Mouse (Mus musculus) gastrocnemius, adult 2 months (tissue): Measurements from ENCODE around the gene Kank4. TPM values are rescaled to one million over a fixed set of nuclear protein-coding genes. Genes with fewer than 3 reads are reported as not detected.

Experiments used
- DNase-seq: peaks from one replicate; pipeline ENCODE4 v3.0.0; 2022
- H3K27ac ChIP-seq: fragments of 200-600 bp; 2 replicates; pipeline ENCODE4 v1.8.1; 2022; ENCODE audit warnings: mild to moderate bottlenecking
- H3K4me3 ChIP-seq: fragments of 200-600 bp; 2 replicates; pipeline ENCODE4 v1.8.1; 2022; ENCODE audit warnings: mild to moderate bottlenecking, moderate library complexity
- CTCF ChIP-seq: fragments of 200-600 bp; IDR thresholded peaks from 2 replicates; pipeline ENCODE4 v1.8.1; 2022; ENCODE audit warnings: antibody characterized with exemption, mild to moderate bottlenecking, moderate library complexity
- intact Hi-C: fragments of 180-260 bp; cut with DNase I; formaldehyde crosslinking; loops from one replicate; pipeline ENCODE4 v1.15.1; 2025
- total RNA-seq, 2 experiments: library from RNA; stranded (reverse); gene quantifications; 2 replicates each; pipeline ENCODE4 v1.2.3; 2021

Gene Kank4
- total RNA-seq, 2 experiments from 2014 or later, result 0.69 to 1.3 TPM

DNA sequence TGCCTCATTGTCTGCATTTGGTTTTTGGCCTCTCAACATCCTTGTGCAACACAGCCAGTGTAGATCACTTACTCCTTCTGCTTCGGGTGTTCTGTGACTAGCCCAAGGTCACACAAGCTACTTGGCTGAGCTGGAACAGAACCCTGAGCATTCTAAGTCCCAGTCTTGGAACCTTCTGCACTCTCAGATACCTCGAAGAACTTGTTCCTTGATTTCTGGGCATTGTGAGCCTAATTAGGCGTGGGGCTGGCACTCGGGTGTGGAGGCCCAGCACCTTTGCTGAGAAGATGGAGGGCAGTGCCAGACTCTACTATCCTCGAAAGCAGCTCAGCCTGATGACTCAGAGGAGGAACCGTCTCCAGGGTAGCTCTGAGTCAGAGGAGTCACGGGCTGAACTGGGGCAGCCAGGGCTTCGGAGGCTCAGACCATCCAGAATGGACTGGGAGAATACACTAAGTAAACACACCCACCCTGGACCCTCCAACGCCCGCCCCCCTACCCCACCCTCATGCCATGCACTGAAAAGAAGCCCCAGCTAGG is 1.9 kb upstream of the Kank4 start:
- Histone ChIP-seq H3K27ac (no peak overlapping the region), H3K4me3 (no peak overlapping the region)
- intact Hi-C loops, result no loop called here
- TF ChIP-seq CTCF, result no peak
- DNase-seq, result no peak

DNA sequence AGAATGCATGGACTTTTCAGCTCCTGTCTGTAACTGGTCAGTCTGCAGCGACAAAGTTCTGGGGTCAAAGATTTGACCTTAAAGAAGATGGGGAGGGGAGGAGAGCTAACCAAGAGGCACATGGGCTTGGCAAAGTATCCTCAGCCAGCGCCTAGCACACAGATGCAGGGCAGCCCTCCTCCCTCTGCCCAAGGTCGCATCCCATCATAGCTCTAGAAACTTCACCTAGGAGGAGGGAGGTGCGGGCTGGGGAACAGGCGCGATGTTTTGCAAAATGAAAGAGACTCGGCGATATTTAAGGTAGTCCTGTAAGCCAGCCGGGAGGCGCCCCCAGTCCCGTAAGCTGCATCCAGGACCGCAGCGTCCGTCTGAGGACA is 542 bp downstream of the Kank4 start:
- Histone ChIP-seq H3K27ac (peak overlapping the region; percentile 78), H3K4me3 (peak overlapping the region; percentile 87)
- DNase-seq, result no peak
- no peak for TF ChIP-seq CTCF
- intact Hi-C loops, result no loop called here

DNA sequence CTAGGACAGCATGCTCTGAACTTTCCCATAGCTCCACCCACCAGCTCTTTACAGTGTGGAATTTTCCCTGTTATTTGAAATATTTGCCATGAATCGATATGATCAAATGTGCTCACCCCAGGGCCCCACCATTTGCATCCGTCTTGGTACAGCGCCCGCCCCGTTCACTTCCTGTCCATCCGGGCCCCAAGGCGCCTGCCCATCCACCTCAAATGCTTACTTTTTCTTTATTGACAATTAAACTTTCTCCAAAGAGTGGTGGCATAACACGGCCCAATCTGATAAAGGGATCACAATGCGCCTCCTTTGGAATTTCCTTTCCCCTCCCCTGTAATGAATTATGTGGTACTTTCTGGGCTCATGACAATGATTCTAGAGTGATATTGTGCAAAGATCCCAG is 11.0 kb downstream of the Kank4 start:
- DNase-seq, result no peak
- no peak for TF ChIP-seq CTCF
- Histone ChIP-seq H3K4me3 (no peak overlapping the region), H3K27ac (peak overlapping the region; percentile 46)
- intact Hi-C loops, result no loop called here

DNA sequence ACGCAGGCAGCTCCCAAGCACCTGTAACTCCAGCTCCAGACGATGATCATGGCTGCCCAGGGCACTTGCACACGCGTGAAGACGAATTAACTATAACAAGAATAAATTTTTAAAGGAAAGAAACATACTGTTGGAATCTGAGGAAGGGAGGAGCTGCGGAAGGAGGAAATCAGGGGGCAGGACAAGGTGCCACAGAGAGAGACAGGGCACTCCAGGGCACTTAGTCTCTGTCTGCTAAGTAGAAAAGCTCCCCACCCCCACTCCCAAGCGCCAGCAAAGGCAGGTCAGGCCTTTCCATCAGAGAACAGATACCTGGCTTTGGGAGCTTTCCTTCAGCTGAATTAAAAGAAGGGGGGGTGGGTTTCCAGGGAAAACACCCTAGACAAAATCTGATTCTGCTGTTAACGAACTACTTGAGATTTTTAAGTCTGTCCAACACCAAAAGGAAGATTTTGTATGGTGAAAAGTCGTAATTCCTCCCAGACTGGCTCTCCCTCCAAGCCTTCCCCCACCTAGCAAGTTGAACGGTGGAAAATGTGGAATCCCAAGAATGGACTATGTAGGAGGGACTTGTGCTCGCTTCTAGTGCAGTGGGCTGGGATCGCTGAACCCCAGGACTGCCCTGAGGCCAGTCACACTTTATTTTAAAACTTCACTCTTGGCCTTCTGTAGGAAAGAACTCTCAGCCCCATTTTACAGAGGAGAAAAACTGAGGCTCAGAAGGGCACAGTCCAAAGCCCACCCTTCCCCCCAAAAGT is 11.9 kb downstream of the Kank4 start:
- TF ChIP-seq CTCF, result no peak
- Histone ChIP-seq H3K27ac (no peak overlapping the region; the same call in 1 of the 2 replicates), H3K4me3 (no peak overlapping the region)
- no peak for DNase-seq
- intact Hi-C loops, result no loop called here

DNA sequence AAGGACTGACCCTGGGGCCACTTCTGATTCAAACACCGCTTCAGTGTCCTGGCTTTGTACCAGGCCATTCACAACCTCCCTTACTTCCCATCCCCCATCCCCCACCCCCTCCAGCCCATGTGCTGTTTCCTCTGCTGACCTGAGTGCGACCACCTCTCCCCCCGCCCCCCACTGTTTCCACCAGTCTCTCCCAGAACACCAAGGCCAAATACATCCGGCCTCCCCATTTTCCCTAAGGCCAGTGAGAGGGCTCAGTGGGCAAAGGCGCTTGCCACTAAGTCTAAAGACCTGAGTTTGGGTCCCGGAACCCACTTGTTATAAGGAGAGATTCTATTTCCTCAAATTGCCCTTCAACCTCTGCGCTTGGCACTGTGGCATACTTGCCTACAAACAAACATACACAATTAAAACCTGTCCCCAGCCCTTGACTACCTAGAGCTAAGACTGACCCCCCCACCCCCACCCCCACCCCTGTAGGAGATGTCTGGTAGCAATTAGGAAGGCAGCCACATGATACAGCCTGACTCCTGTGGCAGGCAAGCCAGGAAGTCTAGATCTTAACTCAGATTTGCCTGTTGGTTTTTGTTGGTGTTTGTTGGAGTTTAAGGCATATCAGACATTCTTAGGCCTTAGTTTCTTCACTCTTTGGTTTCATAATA is 12.7 kb downstream of the Kank4 start:
- DNase-seq, result no peak
- TF ChIP-seq CTCF, result no peak
- intact Hi-C loops, result no loop called here
- Histone ChIP-seq H3K4me3 (no peak overlapping the region), H3K27ac (no peak overlapping the region)

DNA sequence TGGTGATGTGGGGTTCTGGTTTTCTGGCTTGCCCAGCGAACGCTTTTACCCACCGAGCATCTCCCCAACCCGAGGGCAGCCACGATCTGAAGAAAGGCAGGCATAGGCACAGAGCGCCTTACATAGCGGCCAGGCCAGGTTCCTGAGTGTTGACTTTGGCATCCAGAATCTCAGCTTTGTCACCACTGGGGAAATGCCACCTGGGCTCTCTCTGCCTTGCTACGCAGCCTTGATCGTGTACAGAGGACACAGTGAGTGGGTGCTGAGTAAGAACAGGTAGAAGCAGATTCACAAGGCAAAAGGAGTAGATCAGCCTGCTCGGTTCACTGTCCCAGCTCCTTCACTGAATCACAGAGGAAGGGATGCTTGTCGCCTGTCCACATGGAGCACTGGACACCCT is 15.6 kb downstream of the Kank4 start:
- DNase-seq, result no peak
- Histone ChIP-seq H3K27ac (no peak overlapping the region), H3K4me3 (no peak overlapping the region)
- no peak for TF ChIP-seq CTCF
- intact Hi-C loops, result no loop called here

DNA sequence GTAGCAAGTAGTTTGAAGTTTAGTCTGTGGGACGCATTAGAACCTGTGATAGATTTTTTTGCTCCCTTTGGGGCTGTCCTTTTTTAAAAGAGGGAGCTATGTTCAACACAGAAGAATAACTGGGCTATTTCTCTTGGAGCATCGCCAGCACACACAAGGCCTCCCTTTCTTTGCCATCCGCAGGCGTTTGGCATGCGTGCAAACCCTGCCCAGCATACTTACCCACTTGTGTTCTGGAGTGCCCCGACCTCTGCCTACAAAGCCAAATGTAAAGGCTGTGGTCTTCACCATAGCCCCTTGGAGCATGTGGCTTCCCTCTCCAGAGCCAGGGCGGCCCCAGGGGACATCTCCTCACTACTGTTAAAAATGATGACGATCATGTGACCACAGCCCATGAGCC is 16.5 kb downstream of the Kank4 start:
- intact Hi-C loops, result no loop called here
- TF ChIP-seq CTCF, result no peak
- no peak for DNase-seq
- Histone ChIP-seq H3K27ac (no peak overlapping the region), H3K4me3 (no peak overlapping the region)

DNA sequence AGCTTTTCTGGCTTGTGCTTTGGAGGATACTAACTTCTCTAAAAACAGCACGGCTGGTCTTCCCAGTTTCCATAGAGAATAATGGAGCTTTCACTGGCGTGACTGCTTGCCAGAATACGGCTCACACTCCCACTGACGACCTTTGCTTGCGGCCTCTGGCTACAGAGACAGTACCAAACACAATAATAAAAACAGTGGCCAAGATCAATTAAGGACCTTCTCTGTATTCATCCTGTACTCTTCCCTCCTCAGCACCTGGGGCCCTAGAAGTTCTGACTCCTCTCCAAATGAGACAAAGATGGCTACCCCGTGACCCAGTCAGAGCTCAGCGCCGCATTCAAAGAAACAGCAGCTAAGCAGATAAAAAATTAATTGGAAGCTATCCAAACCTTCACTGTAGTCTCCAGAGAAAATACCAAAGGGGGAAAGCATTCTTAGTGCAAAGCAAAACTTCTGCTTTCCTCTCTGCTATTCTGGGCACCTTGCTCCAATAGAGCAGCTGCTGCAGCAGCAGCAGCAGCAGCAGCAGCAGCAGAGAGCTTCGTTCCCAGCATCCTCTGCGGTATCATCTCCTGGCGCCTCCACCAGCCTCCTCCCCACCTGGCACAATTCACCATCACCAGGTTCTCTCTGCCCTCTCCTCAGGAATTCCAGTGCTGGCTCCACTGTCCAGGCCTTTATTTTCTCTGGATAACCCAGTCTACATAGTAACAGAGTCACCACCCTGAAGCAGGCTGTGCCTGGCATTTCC is 20.6 kb downstream of the Kank4 start:
- no peak for TF ChIP-seq CTCF
- Histone ChIP-seq H3K27ac (peak overlapping the region; percentile 57), H3K4me3 (peak overlapping the region; percentile 33)
- intact Hi-C loops, result no loop called here
- peak; percentile 44 for DNase-seq

DNA sequence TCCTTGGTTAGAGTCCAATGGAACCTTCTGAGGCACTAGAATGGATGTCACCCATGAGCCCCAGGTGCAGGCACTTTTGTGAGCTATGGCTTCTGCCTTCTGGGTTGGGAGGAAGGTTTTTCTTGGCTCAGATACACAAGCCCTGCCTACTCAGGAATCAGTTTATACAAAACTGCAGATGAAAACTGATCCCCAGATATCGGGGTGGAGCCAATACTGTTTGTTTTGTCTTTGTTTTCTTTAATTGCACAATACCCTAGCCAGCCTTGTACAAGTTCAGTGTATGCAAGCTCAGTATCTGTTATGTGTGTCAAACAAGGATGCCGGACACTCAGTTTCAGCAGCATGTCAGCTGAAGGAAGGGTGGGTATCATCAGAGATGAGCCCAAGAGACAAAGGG is 22.1 kb downstream of the Kank4 start:
- Histone ChIP-seq H3K4me3 (no peak overlapping the region), H3K27ac (no peak overlapping the region)
- TF ChIP-seq CTCF, result no peak
- DNase-seq, result no peak
- intact Hi-C loops, result no loop called here

DNA sequence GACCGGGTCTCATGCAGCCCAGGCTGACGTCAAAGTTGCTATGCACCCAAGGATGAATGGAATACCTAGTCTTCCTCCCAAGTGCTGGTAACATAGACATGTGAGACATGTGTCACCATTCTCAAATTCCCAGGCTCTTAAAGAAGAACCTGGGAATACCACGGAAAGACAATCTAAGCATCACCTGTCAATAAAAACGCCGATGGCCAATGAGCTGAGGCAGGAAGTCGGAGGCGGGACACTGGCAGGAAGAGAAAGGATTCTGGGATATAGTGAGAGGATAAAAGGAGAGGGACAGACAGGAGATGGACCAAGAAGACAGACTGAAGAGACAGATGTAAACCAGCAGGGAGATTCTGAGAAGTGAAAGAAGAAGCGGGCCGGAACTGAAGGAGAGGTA is 23.9 kb downstream of the Kank4 start:
- H3K27ac ChIP-seq, result no peak overlapping the region
- no peak overlapping the region for H3K4me3 ChIP-seq
- DNase-seq, result no peak
- intact Hi-C loops, result no loop called here
- no peak for TF ChIP-seq CTCF

DNA sequence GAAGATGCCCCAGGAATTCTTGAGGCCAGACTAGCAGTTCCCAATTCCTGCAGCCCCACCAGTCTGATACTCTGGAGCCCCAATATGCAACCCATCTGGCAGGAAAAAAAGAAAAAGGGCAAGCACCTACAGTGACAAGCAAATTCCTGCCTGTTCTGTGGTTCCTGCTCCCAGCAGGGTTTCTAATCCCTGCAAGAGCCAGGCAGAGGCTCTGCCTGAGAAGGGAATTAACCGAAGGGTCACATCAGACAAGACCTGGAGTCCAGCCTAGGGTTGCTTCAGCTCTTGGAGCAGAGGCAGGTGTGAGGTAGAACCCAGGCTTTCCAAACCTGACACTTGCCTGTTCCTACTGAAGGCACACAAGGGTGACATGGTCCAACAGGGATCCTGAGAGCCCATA is 26.6 kb downstream of the Kank4 start:
- no peak for TF ChIP-seq CTCF

DNA sequence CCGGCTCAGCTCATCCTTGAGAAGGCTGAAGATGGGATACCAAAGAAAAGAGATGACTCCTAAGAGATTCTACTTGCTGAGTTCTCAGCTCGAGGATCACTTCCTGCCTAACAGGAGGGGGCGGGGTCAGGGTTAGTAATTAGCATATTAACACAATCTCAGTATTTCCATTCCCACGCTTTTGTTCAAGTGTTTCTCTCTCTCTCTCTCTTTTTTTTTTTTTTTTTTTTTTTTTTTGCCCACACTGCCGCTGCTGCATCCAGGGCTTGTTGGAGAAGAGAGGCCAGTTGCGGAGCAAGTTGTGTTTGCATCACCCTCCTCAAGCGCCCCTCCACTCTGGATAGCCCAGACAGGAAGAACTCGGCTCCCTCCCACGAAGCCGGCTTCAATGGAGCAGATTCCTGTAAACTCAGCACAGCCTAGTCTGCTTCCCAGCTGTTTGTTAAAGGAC is 27.5 kb downstream of the Kank4 start:
- no peak for DNase-seq
- intact Hi-C loops, result no loop called here
- H3K4me3 ChIP-seq, result peak overlapping the region; percentile 59
- H3K27ac ChIP-seq, result peak overlapping the region; percentile 20; the same call in 1 of the 2 replicates
- no peak for TF ChIP-seq CTCF

More for the DNA sequence above, 26.6 kb downstream of the Kank4 start:
- no peak for DNase-seq
- no peak overlapping the region for H3K27ac ChIP-seq
- intact Hi-C loops, result no loop called here
- H3K4me3 ChIP-seq, result no peak overlapping the region
